Mouse (Mus musculus) lung, postnatal 0 days (tissue): ENCODE results near the gene Unc45b.

Source experiments
- CTCF ChIP-seq: IDR thresholded peaks from 2 replicates; pipeline ENCODE4 v1.5.1; 2016; ENCODE audit warnings: antibody characterized with exemption, mild to moderate bottlenecking
- EP300 ChIP-seq: IDR thresholded peaks from 2 replicates; pipeline ENCODE4 v1.6.1; 2016; ENCODE audit warnings: antibody characterized with exemption, mild to moderate bottlenecking, control low read depth

DNA sequence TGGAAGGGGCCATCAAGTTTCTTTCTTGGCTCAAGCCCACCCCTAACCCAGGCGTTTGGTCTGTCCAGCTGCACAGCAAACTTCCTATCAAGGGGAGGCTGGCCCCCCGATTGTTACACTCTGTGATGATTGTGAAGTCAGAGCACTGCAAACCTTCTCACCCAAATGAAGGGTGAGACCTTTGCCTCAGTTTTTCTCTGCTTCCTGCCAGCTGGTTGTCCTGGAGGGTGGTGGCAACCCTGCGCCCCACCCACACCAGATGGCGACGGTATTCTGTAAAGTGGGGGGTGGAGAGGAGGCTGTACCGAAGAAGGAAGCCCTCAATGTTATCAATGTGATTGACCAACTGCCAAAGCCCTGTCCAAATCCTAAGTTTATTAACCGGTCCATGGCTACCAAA lies 18.4 kb upstream of the Unc45b start, which contains the start of gene Fndc8:
- TF ChIP-seq CTCF (no peak), EP300 (no peak)
